Mouse (Mus musculus) megakaryocyte, embryonic 14.5 days (primary cell): ENCODE data around the gene H2afy2.

ENCODE experiments used
- FLI1 ChIP-seq: IDR thresholded peaks from 2 replicates; pipeline ENCODE4 v1.6.1; 2012; ENCODE audit warnings: low read length, inconsistent platforms, mixed read lengths
- GATA1 ChIP-seq: IDR thresholded peaks from 3 replicates; pipeline ENCODE4 v1.6.1; 2012; ENCODE audit warnings: mixed read lengths, low read length, inconsistent platforms, borderline replicate concordance

- TF ChIP-seq GATA1 (no peak), FLI1 (no peak)
Observed at GRCm38 (mm10) chr10:61753071-61753470, 30.9 kb downstream of the H2afy2 start.
